Mouse (Mus musculus): ENCODE results near the gene Kyat3. TPM values are rescaled to one million over a fixed set of nuclear protein-coding genes. Genes with fewer than 3 reads are reported as not detected.
"Not testable (repeated sequence)": the region's sequence is repeated elsewhere in the genome, so short reads cannot be mapped to it uniquely, and the experiment has no call there.

Gene Kyat3
- 1 to 10 TPM; 7.7 to 9.0 (median 8.3) TPM for total RNA-seq (2022)

GRCm38 (mm10) chr3:142700442-142701322, at the start of gene Kyat3:
Kyat3 (plus strand) TSS chr3:142701051.
- peak; percentile 84 to 92 for DNase-seq (ENCODE audit: low spot score in 2 of 2)

- no peak for DNase-seq (ENCODE audit: low spot score in 2 of 2)
Observed at GRCm38 (mm10) chr3:142664723-142665122, 36.1 kb upstream of the Kyat3 start.

- DNase-seq (ENCODE audit: low spot score in 2 of 2): no peak
Observed at GRCm38 (mm10) chr3:142674607-142675006, 26.2 kb upstream of the Kyat3 start.

GRCm38 (mm10) chr3:142687939-142688338, 12.9 kb upstream of the Kyat3 start:
- DNase-seq (ENCODE audit: low spot score in 2 of 2): no peak

- DNase-seq (ENCODE audit: low spot score in 2 of 2): no peak
Observed at GRCm38 (mm10) chr3:142688353-142688752, 12.5 kb upstream of the Kyat3 start.

- DNase-seq (ENCODE audit: low spot score in 2 of 2): no peak
Observed at GRCm38 (mm10) chr3:142696517-142696916, 4.3 kb upstream of the Kyat3 start.

- DNase-seq (ENCODE audit: low spot score in 2 of 2): no peak
Observed at GRCm38 (mm10) chr3:142701407-142701989, 647 bp downstream of the Kyat3 start.

GRCm38 (mm10) chr3:142706581-142707444, 6.0 kb downstream of the Kyat3 start:
- no peak for DNase-seq (ENCODE audit: low spot score in 2 of 2)

- DNase-seq (ENCODE audit: low spot score in 2 of 2): not testable (repeated sequence)
Observed at GRCm38 (mm10) chr3:142708181-142708848, 7.5 kb downstream of the Kyat3 start.

- DNase-seq (ENCODE audit: low spot score in 2 of 2): peak; percentile 39 to 47
Observed at GRCm38 (mm10) chr3:142708849-142709419, 8.1 kb downstream of the Kyat3 start.

- DNase-seq (ENCODE audit: low spot score in 2 of 2): no peak
Observed at GRCm38 (mm10) chr3:142710360-142711007, 9.6 kb downstream of the Kyat3 start.

- DNase-seq (ENCODE audit: low spot score in 2 of 2): no peak
Observed at GRCm38 (mm10) chr3:142711372-142711771, 10.5 kb downstream of the Kyat3 start.

- DNase-seq (ENCODE audit: low spot score in 2 of 2): not testable (repeated sequence)
Observed at GRCm38 (mm10) chr3:142712401-142713040, 11.7 kb downstream of the Kyat3 start.

GRCm38 (mm10) chr3:142725481-142725880, 24.6 kb downstream of the Kyat3 start:
- no peak for DNase-seq (ENCODE audit: low spot score in 2 of 2)

- DNase-seq (ENCODE audit: low spot score in 2 of 2): no peak
Observed at GRCm38 (mm10) chr3:142725969-142726672, 25.3 kb downstream of the Kyat3 start.

GRCm38 (mm10) chr3:142734291-142734690, 33.4 kb downstream of the Kyat3 start:
- no peak for DNase-seq (ENCODE audit: low spot score in 2 of 2)

- DNase-seq (ENCODE audit: low spot score in 2 of 2): peak in 1 of 2 experiments; percentile 69
Observed at GRCm38 (mm10) chr3:142740896-142741295, 40.0 kb downstream of the Kyat3 start.

GRCm38 (mm10) chr3:142743973-142744898, 43.4 kb downstream of the Kyat3 start:
- DNase-seq (ENCODE audit: low spot score in 2 of 2): no peak
